Mouse (Mus musculus): ENCODE results near the gene Cd300a. TPM values are rescaled to one million over a fixed set of nuclear protein-coding genes. Genes with fewer than 3 reads are reported as not detected.
A peak's percentile ranks its signal among the peaks of the same experiment; 100 is the strongest.

Gene Cd300a
- total and polyA plus RNA-seq, 3 experiments, result 0.58 TPM; not detected in 2

- Histone ChIP-seq H3K9ac (ENCODE audit: control insufficient read depth, low read depth, low read length, poor library complexity, severe bottlenecking) (no peak overlapping the region), H3K4me1 (ENCODE audit: control insufficient read depth in 1 of 2, insufficient read depth in 2 of 2, low read length in 2 of 2) (no peaks in the 10 kb centered on the region), H3K36me3 (ENCODE audit: control insufficient read depth in 1 of 2, insufficient read depth in 2 of 2, low read length in 2 of 2) (no peaks in the 10 kb centered on the region), H3K79me2 (ENCODE audit: control insufficient read depth, insufficient read depth, low read length, poor library complexity) (no peaks in the 10 kb centered on the region), H3K9me3 (replicated peaks; ENCODE audit: insufficient read depth, low read length) (no peaks in the 10 kb centered on the region), H3K27me3 (ENCODE audit: control insufficient read depth in 1 of 2, insufficient read depth in 2 of 2, low read length in 2 of 2) (no peaks in the 10 kb centered on the region), H3K4me3 (ENCODE audit: control insufficient read depth in 1 of 2, insufficient read depth in 1 of 2, low read depth in 2 of 2, low read length in 2 of 2) (no peak overlapping the region), H3K27ac (ENCODE audit: control insufficient read depth, low read depth, low read length) (no peak overlapping the region)
- DNase-seq (ENCODE audit: low read depth, low spot score), result peak; percentile 6
- TF ChIP-seq CTCF (IDR thresholded peaks at IDR 0.05 in 2 of 3, conservative IDR thresholded peaks at IDR 0.05 in 1 of 3; ENCODE audit: control insufficient read depth in 1 of 3, insufficient read depth in 1 of 3, low read depth in 2 of 3, low read length in 3 of 3, poor library complexity in 1 of 3, severe bottlenecking in 1 of 3) (peak in 2 of 3 experiments; percentile 6 to 20; a peak in 1 of 6 replicates), ZC3H11A (IDR thresholded peaks at IDR 0.05; ENCODE audit: low read depth, low read length) (no peak)
These were observed 31.2 kb upstream of the Cd300a start for GRCm38 (mm10) chr11:114858641-114859040.

- DNase-seq (ENCODE audit: low read depth, low spot score), result no peak
- Histone ChIP-seq H3K27me3 (ENCODE audit: control insufficient read depth in 1 of 2, insufficient read depth in 2 of 2, low read length in 2 of 2) (no peaks in the 10 kb centered on the region), H3K4me1 (ENCODE audit: control insufficient read depth in 1 of 2, insufficient read depth in 2 of 2, low read length in 2 of 2) (no peaks in the 10 kb centered on the region), H3K36me3 (ENCODE audit: control insufficient read depth in 1 of 2, insufficient read depth in 2 of 2, low read length in 2 of 2) (no peaks in the 10 kb centered on the region), H3K27ac (ENCODE audit: control insufficient read depth, low read depth, low read length) (no peak overlapping the region), H3K9me3 (replicated peaks; ENCODE audit: insufficient read depth, low read length) (peaks cover 2% of the 10 kb centered on the region; the same call in 1 of the 2 replicates), H3K4me3 (ENCODE audit: control insufficient read depth in 1 of 2, insufficient read depth in 1 of 2, low read depth in 2 of 2, low read length in 2 of 2) (no peak overlapping the region), H3K79me2 (ENCODE audit: control insufficient read depth, insufficient read depth, low read length, poor library complexity) (no peaks in the 10 kb centered on the region), H3K9ac (ENCODE audit: control insufficient read depth, low read depth, low read length, poor library complexity, severe bottlenecking) (no peak overlapping the region)
- no peak for TF ChIP-seq ZC3H11A (IDR thresholded peaks at IDR 0.05; ENCODE audit: low read depth, low read length)
- TF ChIP-seq KAT2A (conservative IDR thresholded peaks at IDR 0.05; ENCODE audit: low read depth, low read length), result no peak
- TF ChIP-seq RCOR1 (IDR thresholded peaks at IDR 0.05; ENCODE audit: low read depth, low read length), result no peak
- TF ChIP-seq ETS1 (IDR thresholded peaks at IDR 0.05; ENCODE audit: low read depth, low read length), result no peak
- TF ChIP-seq POLR2AphosphoS5 (IDR thresholded peaks at IDR 0.05; ENCODE audit: borderline replicate concordance, low read depth, low read length), result no peak
These were observed 28.8 kb upstream of the Cd300a start for GRCm38 (mm10) chr11:114861057-114861456.

- no peaks in the 10 kb centered on the region for H3K4me1 ChIP-seq (ENCODE audit: control insufficient read depth in 1 of 2, insufficient read depth in 2 of 2, low read length in 2 of 2)
- no peak overlapping the region for H3K4me3 ChIP-seq (ENCODE audit: control insufficient read depth in 1 of 2, insufficient read depth in 1 of 2, low read depth in 2 of 2, low read length in 2 of 2)
- no peaks in the 10 kb centered on the region for H3K79me2 ChIP-seq (ENCODE audit: control insufficient read depth, insufficient read depth, low read length, poor library complexity)
- H3K9me3 ChIP-seq (replicated peaks; ENCODE audit: insufficient read depth, low read length), result peaks cover 2% of the 10 kb centered on the region; the same call in 1 of the 2 replicates
- no peaks in the 10 kb centered on the region for H3K27me3 ChIP-seq (ENCODE audit: control insufficient read depth in 1 of 2, insufficient read depth in 2 of 2, low read length in 2 of 2)
- no peak overlapping the region for H3K27ac ChIP-seq (ENCODE audit: control insufficient read depth, low read depth, low read length)
- no peak overlapping the region for H3K9ac ChIP-seq (ENCODE audit: control insufficient read depth, low read depth, low read length, poor library complexity, severe bottlenecking)
- no peaks in the 10 kb centered on the region for H3K36me3 ChIP-seq (ENCODE audit: control insufficient read depth in 1 of 2, insufficient read depth in 2 of 2, low read length in 2 of 2)
- no peak for DNase-seq (ENCODE audit: low read depth, low spot score)
- TF ChIP-seq GATA1 (IDR thresholded peaks at IDR 0.05; ENCODE audit: low read depth, low read length) (no peak), ETS1 (IDR thresholded peaks at IDR 0.05; ENCODE audit: low read depth, low read length) (no peak), MYB (IDR thresholded peaks at IDR 0.05; ENCODE audit: low read depth, low read length) (no peak), ZKSCAN1 (IDR thresholded peaks at IDR 0.05; ENCODE audit: low read depth, low read length) (no peak), RCOR1 (IDR thresholded peaks at IDR 0.05; ENCODE audit: low read depth, low read length) (no peak), ZNF384 (IDR thresholded peaks at IDR 0.05; ENCODE audit: low read depth, low read length) (no peak), MXI1 (IDR thresholded peaks at IDR 0.05; ENCODE audit: low read depth, low read length) (no peak), NRF1 (IDR thresholded peaks at IDR 0.05; ENCODE audit: insufficient read depth, low read depth, low read length, poor library complexity, severe bottlenecking) (no peak), POLR2AphosphoS2 (IDR thresholded peaks at IDR 0.05; ENCODE audit: low read length) (no peak)
These were observed 27.2 kb upstream of the Cd300a start for GRCm38 (mm10) chr11:114862687-114863086.
